Mouse (Mus musculus): Measurements from ENCODE around the gene Nudt1. TPM values are rescaled to one million over a fixed set of nuclear protein-coding genes. Genes with fewer than 3 reads are reported as not detected.

The Nudt1 gene
- 30.8 and 32.4 TPM in 2 replicates for polyA plus RNA-seq (2015; fragmentation: Nextera tagmentation; extraction: Ambion mirVana)

DNA sequence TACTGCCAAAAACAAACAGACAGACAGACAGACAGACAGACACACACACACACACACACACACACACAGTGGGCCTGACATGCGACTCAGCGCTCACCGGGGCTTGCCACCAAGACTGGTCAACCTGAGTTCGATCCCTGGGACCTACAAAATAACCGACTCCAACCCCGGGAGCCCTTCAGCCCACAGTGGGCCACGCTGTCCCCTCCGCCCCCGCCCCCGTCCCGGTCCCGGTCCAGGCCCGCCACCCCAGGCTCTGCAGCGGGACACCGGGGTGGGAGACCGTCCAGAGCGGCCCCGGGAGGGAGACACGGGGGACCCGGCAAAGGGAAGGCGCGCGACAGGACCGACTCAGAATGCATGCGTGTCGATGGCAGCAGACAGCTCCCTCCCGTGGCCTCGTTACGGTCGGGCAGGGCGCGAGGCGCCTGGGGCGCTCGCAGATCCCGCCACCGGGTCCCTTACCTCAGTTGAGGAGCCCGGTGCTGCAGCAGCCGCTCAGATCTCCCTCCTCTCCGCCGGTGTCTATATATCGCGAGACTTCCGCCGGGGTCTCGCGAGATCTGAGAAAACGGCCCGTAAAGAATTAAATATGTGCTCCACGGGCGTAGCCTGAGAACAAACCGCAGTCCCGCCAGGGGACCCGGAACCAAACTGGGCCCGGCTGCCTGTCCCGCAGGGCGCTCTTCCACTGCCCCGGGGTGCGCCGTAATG is at the start of gene Nudt1, which contains the start of gene Mad1l1:
Gene Nudt1, plus strand, starts transcription at position 615 of the 714 bp plus-strand sequence.
Gene Mad1l1, minus strand, starts transcription at position 511 of the 714 bp plus-strand sequence.

DNA sequence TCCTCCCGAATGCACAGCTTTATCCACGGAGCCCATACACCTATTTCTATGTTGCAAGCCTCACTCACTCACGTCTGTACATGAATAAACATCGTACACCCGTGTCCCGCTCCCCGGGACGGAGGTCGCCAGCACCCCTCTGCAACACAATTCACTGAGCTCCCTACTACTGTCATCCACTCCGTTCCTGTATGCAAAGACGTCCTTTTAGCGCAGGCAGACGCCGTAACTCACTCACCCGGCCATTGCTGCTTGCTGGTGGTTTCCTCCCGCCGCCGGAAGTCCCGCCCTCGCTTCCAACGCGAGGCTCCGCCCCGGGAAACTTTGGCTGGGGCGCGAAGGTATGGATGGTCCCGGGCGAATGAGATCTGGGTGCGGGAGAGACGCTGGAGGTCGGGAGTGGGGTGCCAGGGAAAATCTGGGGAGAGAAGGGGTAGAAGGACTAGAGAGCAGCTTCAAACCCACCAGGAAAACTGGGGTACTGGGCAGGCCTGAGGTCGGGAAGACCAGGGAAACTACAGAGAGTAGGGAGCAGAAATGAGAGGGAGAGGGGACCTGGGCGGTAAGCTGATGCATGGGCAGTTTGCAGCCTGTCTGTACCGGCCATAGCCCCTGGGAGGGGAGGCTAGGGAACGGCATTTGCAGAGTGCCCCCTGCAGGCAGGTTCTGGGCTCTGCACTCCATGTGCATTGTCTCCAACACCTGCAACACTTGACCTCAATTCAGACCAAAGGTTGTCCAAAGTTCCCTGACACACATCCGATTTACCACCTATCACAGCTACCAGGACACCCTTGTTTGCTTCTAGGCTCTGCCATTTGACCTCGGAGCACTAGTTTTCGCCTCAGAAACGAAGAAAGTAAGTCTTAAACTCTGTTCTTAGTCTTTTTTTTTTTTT is 10.4 kb downstream of the Nudt1 start, which contains the start of gene Mrm2:
Gene Mrm2, minus strand, starts transcription at position 284 of the 898 bp plus-strand sequence.

Other genes with a start within 250 kb of the Nudt1 start
- 19.6 and 20.8 TPM in 2 replicates for gene Mad1l1, start 104 bp upstream of the Nudt1 start, polyA plus RNA-seq (2015; fragmentation: Nextera tagmentation; extraction: Ambion mirVana)
- 10.1 and 11.0 TPM in 2 replicates for gene Mrm2, start 10.2 kb downstream of the Nudt1 start, polyA plus RNA-seq (2015; fragmentation: Nextera tagmentation; extraction: Ambion mirVana)
- 9.1 and 10.0 TPM in 2 replicates for gene Snx8, start 67.6 kb downstream of the Nudt1 start, polyA plus RNA-seq (2015; fragmentation: Nextera tagmentation; extraction: Ambion mirVana)
- gene Eif3b, start 97.7 kb downstream of the Nudt1 start, polyA plus RNA-seq (2015; fragmentation: Nextera tagmentation; extraction: Ambion mirVana): 66.4 and 73.4 TPM in 2 replicates
- gene Gm4869, start 124.0 kb downstream of the Nudt1 start, polyA plus RNA-seq (2015; fragmentation: Nextera tagmentation; extraction: Ambion mirVana): not detected in 2 replicates
- 14.2 and 19.5 TPM in 2 replicates for gene Chst12, start 183.9 kb downstream of the Nudt1 start, polyA plus RNA-seq (2015; fragmentation: Nextera tagmentation; extraction: Ambion mirVana)
- gene Grifin, start 243.4 kb downstream of the Nudt1 start, polyA plus RNA-seq (2015; fragmentation: Nextera tagmentation; extraction: Ambion mirVana): 0.42 TPM in 1 of 2 replicates, not detected in the other